Comparison of ENCODE assay signal across 18 mouse cellular contexts in genomic region chr13:44058277-44058676, GRCm38 (mm10).
DNase-seq lines count a peak whose midpoint lies in the region; ATAC-seq and TF ChIP-seq lines count a peak whose summit lies in the region.
"Had no signal": no experiment of that assay in that cellular context is flagged by ENCODE, and none has a peak within 500 bp of the region (broad histone marks: within the 10 kb centered on the region; RNA-seq: fewer than 3 reads in every experiment).

No protein-coding gene starts in this region.

- H3K27ac ChIP-seq in gastrocnemius, adult 2 months: peak overlapping the region; percentile 48; the same call in 1 of the 2 replicates
- peak overlapping the region; percentile 84 for H3K27ac ChIP-seq in heart, embryonic 10.5 days
- H3K27ac ChIP-seq in heart, embryonic 14.5 days (replicated peaks in 1 of 2; ENCODE audit: control insufficient read depth in 1 of 2, insufficient read depth in 1 of 2, low read depth in 2 of 2, low read length in 2 of 2): peak overlapping the region; percentile 91 to 92
- H3K27ac ChIP-seq: embryonic facial prominence, embryonic 15.5 days; forebrain, embryonic 15.5 days; hindbrain, embryonic 10.5 days; hindbrain, embryonic 14.5 days; intestine, embryonic 15.5 days had no signal

- H3K9ac ChIP-seq in heart, embryonic 14.5 days (ENCODE audit: low read length): no peak overlapping the region
- H3K9ac ChIP-seq: embryonic facial prominence, embryonic 15.5 days; forebrain, embryonic 15.5 days; hindbrain, embryonic 14.5 days; intestine, embryonic 15.5 days had no signal

- H3K36me3 ChIP-seq in heart, embryonic 10.5 days: no peaks in the 10 kb centered on the region
- H3K36me3 ChIP-seq in heart, embryonic 14.5 days (ENCODE audit: control insufficient read depth, insufficient read depth, low read length): no peaks in the 10 kb centered on the region
- H3K36me3 ChIP-seq: embryonic facial prominence, embryonic 15.5 days; forebrain, embryonic 15.5 days; hindbrain, embryonic 10.5 days; intestine, embryonic 15.5 days had no signal

- H3K9me3 ChIP-seq in heart, embryonic 10.5 days: no peaks in the 10 kb centered on the region
- no peaks in the 10 kb centered on the region for H3K9me3 ChIP-seq in heart, embryonic 14.5 days (ENCODE audit: control insufficient read depth, low read length)
- H3K9me3 ChIP-seq: embryonic facial prominence, embryonic 15.5 days; forebrain, embryonic 15.5 days; hindbrain, embryonic 10.5 days; intestine, embryonic 15.5 days had no signal

- DNase-seq in gastrocnemius, adult 2 months: no peak
- DNase-seq in gastrocnemius, adult 18-20 months (ENCODE audit: low spot score): no peak
- DNase-seq in heart, embryonic 10.5 days (ENCODE audit: low spot score): no peak
- no peak for DNase-seq in heart, adult 8-10 months (ENCODE audit: low spot score)
- DNase-seq in thymus, postnatal 0 days (ENCODE audit: low spot score): no peak
- DNase-seq: adrenal gland, postnatal 25 days; cerebellum, adult 2 months; cerebellum, postnatal 14 days; embryo, embryonic 11 days; gastrocnemius, postnatal 14 days; kidney, adult 18-20 months had no signal

- intact Hi-C loops in gastrocnemius, adult 2 months (cut with DNase I): no loop called here

- peak overlapping the region; percentile 2 for H3K4me2 ChIP-seq in heart, embryonic 14.5 days (ENCODE audit: low read length)
- H3K4me2 ChIP-seq: embryonic facial prominence, embryonic 15.5 days; forebrain, embryonic 15.5 days; hindbrain, embryonic 14.5 days; intestine, embryonic 15.5 days had no signal

- no peaks in the 10 kb centered on the region for H3K27me3 ChIP-seq in heart, embryonic 10.5 days (ENCODE audit: insufficient read depth, poor library complexity, severe bottlenecking)
- no peaks in the 10 kb centered on the region for H3K27me3 ChIP-seq in heart, embryonic 14.5 days (ENCODE audit: control insufficient read depth, insufficient read depth, low read length)
- H3K27me3 ChIP-seq: forebrain, embryonic 15.5 days; intestine, embryonic 15.5 days had no signal

- 50% methylated on average over 2 of the region's 2 CpGs for WGBS in heart, embryonic 10.5 days
- WGBS in heart, embryonic 14.5 days: 28% methylated on average over 2 of the region's 2 CpGs

- ATAC-seq in heart, embryonic 14.5 days (ENCODE audit: insufficient number of reproducible peaks, insufficient read depth, low FRiP score, low read depth): 0 out of 2 replicates have a peak, but pooled peaks have one; percentile 28
- no peak for ATAC-seq in erythroblast, adult 5-6 weeks (replicated peaks; ENCODE audit: low FRiP score, poor library complexity, severe bottlenecking)
- ATAC-seq: forebrain, embryonic 15.5 days; intestine, embryonic 15.5 days had no signal

- no peak for TF ChIP-seq CTCF in gastrocnemius, adult 2 months (IDR thresholded peaks at IDR 0.05)

- no peak overlapping the region for H3K4me3 ChIP-seq in gastrocnemius, adult 2 months
- H3K4me3 ChIP-seq in heart, embryonic 10.5 days: no peak overlapping the region
- no peak overlapping the region for H3K4me3 ChIP-seq in heart, embryonic 14.5 days (ENCODE audit: control insufficient read depth in 1 of 2, insufficient read depth in 1 of 2, low read depth in 1 of 2, low read length in 2 of 2)
- H3K4me3 ChIP-seq: embryonic facial prominence, embryonic 15.5 days; forebrain, embryonic 15.5 days; hindbrain, embryonic 10.5 days; intestine, embryonic 15.5 days had no signal

- peaks cover 74% of the 10 kb centered on the region for H3K4me1 ChIP-seq in heart, embryonic 10.5 days
- peaks cover 45 to 65% of the 10 kb centered on the region in 2 experiments for H3K4me1 ChIP-seq in heart, embryonic 14.5 days (ENCODE audit: control insufficient read depth in 2 of 2, insufficient read depth in 2 of 2, low read length in 2 of 2)
